Mouse (Mus musculus): ENCODE results near the gene Ntng1.
A peak's percentile ranks its signal among the peaks of the same experiment; 100 is the strongest.
"Not testable (repeated sequence)": the region's sequence is repeated elsewhere in the genome, so short reads cannot be mapped to it uniquely, and the experiment has no call there.

Ntng1 gene

DNA sequence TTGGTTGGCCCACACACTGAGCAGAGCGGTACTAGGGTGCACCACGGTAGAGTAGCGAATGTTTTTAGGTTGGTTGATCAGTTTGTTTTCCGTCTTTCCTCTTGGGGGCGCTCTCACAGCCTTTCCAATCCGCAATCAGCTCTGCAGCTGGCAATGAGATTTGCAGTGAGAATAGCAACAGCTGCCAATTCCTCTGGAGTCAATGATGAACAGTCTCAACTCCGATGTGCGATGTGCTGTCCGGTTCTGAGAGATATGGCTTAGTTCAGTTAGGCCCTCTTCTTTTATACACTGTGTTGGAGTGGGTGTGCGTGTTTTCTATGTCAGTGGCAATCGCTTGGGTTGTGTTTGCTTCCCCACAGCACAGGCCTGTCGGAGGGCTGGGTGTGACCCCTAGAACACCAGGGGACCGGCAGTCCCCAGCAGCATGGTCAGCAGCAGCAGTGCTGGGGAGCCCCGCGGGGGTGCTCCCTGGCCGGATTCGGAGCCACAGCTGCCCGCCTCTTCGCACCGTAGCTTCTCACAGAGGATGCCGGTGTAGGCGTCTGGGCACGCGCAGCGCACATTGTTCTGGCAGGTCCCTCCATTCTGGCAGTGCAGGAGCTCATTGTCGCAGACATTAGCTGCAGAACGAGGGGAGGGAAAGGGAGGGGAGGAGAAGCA is 361.4 kb downstream of the Ntng1 start:
- DNase-seq (ENCODE audit: low read depth, low spot score) = peak; percentile 81

DNA sequence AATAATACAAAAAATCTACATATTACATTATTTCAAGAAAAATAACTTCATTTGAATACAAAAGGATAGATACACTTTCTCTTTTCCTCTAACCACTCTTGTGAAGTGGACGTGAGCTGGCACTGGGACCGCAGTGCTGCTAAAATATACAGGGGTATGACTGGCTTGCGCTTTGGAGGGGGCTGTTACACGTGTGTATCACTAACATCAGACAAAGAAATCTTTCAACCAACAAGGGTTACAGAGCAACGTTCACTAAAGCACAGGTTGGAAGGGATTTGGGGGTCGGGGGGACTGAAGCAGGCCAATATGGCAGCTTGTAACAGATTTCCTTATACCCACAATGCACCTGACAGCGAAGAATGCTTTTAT is 361.9 kb downstream of the Ntng1 start:
- no peak for DNase-seq (ENCODE audit: low read depth, low spot score)

DNA sequence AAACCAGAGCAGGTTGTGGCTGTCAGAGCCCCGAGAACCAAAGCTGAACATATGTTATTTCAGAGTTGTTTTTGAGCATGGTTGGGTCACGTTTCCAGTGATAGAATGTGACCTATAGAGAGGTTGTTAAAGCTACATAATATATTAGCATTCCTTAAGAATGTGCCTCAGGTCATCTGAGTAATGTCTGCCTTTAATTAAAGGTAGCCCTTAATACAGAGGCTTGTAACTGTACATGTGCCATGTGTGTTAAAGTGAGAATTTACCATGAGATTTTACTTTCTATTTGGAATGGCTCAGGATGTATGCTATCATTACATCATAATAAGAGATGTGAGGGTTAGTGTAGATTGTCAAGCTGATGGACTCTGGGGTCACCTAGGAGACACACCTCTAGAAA is 368.6 kb downstream of the Ntng1 start:
- peak; percentile 40 for DNase-seq (ENCODE audit: low read depth, low spot score)

DNA sequence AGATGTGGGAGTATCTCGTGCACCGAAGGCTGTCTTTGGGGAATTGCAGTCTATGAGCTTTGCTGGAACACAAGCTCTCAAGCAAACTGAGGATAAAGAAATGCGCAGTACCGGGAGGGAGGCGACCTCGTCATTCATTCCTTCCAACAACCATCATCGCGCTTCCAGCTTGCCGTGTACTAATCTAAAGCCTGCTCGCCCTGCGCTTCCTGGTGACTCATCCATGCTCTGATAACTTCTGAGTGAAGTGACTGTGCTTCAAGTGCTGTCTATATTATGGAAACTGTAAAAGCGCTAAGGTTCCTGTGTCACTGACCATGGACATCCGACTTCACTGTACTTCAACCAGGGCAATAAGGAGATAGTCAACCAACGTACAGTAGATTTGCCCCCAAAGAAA is 371.7 kb downstream of the Ntng1 start:
- DNase-seq (ENCODE audit: low read depth, low spot score) = no peak

DNA sequence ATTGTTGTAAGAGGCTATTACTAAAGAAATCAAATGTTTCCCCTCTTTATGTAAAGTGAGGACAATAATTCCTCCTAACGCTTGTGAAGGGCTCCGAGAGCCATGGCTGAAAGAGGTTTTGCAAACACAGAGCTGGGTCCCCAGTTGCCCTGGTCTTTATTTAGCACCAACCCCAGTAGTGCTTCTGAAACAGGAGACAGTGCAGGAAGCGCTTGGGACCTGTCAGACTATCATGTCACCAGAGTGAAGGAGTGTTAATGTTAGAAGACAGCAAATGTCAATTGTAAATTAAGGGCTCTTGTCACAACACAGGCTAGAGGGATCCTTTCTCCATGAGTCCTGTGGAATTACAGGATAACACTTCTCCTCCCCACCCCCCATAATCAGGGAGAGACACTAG is 376.9 kb downstream of the Ntng1 start:
- no peak for DNase-seq (ENCODE audit: low read depth, low spot score)

DNA sequence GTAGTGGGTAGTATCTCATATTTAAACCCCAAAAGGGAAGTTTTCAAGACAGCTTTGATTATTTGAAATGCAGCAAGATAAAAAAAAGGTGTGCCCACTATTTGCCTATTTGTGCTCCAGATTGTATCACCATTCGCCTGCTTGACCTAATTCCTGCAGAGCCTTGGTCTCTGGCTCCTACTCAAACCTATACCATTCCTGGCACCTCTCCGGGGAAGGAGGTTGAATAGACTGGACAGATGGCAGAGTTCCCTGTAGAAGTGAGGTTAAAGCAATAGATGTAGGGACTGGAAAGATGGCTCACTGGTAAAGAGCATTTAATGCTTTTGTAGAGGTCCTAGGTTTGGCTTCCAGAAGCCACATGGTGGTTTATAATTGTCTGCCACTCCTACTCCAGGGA is 378.2 kb downstream of the Ntng1 start:
- no peak for DNase-seq (ENCODE audit: low read depth, low spot score)

DNA sequence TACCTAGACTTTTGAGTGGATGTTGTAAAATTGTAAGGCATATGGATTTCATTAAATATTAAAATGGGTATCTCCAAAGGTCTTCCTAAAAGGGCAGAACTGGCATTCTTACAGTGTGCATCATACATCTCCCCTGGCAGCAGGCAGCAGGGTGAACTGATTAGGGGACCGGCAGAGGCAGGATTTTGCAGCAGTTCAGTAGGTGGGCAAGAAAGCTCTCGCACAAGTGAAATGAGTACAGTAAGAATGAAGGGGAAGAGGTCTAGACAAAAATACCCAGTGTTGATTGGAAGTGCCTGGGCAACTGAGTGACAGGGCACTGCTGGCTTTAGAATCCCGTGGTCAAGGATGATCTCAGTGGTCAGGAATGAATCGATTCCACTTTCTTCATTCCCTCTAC is 378.7 kb downstream of the Ntng1 start:
- no peak for DNase-seq (ENCODE audit: low read depth, low spot score)

DNA sequence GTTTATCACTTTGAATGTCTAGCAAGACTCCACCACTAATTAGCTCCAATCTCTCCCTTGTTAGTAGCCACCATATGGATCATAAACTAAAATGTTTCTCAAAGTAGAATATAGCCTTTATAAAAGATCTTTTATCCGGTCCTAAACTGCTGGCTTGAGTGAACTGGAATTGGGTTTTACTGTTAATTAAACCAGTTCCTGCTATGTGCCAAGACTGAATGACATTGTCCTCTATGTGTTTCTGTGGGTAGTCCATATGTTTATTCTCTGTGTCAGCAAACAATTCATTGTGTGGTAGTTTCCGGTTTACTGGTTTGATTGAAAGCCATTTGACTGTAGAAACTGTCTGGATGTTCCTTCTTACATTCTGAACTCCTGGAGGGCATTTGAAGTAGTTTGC is 387.4 kb downstream of the Ntng1 start:
- no peak for DNase-seq (ENCODE audit: low read depth, low spot score)

DNA sequence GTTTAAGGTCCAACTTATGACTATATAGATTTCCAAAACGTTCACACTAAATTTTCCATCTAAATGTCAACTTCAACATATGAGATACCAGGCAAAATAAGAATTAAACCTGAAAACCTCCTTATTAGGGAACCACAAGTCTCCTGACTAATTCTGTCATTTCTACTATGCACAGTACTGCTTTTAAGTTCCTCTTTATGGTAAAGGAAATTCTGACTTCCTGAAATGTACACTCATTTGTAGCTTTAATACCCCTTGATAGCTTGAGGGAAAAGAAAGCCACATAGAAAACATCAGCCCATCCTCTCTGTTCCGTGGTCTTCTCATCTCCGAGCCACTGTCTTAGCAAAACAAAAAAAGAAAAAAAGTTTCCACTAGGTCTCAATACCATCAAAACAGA is 396.2 kb downstream of the Ntng1 start:
- not testable (repeated sequence) for DNase-seq (ENCODE audit: low read depth, low spot score)

DNA sequence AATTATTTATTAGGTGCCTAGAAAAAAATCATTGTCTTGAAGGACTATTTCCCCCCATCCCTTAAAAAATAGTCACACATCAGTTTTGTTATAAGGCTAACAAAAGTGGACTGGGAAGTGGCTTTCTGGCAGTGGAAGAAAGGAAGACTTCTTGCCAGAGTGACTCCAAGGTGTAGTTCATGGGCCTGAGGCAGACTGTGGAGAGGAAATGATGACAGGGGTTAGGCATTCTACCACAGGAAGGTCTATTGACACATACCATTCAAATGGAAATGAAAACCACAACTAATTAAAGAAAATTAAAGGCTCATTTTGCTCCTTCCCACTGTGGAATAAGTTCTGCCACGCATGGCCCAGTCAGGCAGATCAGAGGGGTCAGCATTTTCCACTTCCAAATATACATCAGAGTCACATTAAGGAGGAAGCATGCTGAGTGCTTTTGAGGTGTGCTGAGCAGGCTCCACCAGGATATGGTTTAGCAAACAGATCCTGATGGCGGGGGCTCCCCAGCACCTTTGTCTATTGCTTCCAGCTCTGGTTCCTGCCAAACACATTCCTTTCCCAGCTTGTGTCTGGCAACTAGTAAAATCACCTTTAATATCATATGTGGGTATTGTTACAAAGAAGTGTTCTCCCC is 403.2 kb downstream of the Ntng1 start:
- peak; percentile 35 for DNase-seq (ENCODE audit: low read depth, low spot score)

DNA sequence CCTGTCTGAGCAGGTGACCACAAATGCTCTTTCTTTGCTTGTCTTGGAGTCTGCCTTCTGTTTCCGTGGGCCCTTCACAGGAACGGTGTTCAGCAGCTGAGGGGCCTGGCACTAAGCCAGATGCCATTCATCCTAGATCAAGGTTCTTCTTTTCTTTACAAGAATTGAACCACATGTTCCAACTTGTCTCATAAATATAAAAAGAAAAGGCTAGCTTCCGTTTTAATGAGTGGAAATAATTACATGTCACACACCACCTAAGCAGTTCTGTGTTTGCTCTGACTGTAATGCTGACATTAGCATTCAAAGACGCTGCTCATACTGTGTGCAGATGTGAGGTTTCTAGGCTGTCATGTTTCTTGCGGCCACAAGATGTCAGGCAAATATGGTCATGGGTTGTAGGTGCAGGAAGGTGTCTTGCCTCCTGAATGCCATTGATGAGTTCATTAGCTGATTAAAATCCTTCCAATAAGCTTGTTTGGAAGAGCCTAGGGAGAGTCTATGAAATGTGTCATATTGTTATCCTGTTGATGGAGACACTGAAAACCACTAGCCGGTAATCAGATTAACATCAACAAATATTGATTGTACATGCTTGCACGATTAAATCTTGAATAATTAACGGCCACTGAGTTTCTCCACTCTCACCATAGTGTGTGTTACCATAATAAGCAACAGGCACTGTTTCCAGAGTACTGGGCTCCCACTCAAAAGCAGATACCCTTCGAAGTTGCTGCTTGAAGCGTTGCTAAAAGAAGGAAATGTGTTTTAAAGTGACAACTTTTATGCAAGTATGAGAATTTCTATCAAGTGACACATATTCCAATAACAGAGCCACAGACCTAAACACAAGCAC is 411.3 kb downstream of the Ntng1 start:
- DNase-seq (ENCODE audit: low read depth, low spot score) = peak; percentile 61

DNA sequence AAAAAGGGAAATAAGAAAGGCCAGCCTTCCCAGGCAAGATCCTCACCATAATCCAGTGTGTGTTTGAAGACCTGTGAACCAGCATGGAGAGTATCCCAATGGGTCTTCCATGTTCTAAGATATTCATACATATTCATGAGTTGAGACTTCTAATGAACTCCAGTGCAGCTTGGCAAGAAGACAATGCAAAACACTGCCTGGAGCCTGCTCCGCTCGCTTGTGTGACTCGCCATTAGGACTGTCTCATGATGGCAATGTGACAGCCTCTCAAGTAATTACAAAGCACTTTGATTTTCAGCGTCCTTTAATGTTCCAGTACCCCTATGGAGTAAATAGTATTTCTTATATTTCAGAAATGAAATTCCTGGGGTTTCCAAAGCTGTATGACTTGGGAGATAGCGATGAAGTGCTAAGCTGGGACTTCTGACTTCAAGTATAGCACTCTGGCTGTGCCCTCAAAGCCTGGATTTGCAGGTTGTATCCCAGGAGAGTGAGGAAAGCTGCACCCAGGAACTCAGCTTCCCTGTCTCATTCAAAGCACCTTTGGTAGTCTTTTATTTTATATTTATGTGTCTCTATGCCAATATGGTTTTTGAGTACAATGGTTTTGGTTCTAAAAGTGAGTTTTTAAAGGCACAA is 412.1 kb downstream of the Ntng1 start:
- no peak for DNase-seq (ENCODE audit: low read depth, low spot score)

All from forelimb bud, embryonic 11.5 days (tissue).